Mouse (Mus musculus): ENCODE data around the gene Olfr398.

Olfr398 gene

GRCm38 (mm10) chr11:73990307-73990706, at the start of gene Olfr398:
Gene Olfr398, minus strand, starts transcription at chr11:73990407.
- no peak for DNase-seq

GRCm38 (mm10) chr11:73993115-73993514, 2.9 kb upstream of the Olfr398 start:
- peak; percentile 10 to 41 for DNase-seq

DNA sequence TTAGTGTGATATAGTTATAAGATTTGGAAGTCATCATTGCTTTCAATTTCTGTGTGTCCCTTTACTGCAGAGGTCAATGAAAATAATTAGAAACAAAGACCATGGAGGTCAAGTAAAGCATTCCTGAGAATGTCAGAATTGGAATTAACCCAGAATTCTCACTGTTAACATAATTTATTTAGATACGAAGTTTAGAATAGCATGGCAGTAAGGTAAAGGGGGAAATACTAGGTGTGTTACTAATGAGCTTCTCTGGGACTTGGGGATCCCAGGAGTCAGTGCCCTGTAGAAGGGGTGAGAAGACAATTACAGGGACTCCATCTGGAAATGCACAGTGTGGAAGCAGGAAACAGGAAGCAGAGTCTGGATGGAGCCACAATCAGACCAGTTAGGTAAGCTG, 29.7 kb downstream of the Olfr398 start, which contains the start of gene Olfr397:
TSS of gene Olfr397 (plus strand) at position 301 of the 400 bp plus-strand sequence.
- no peak for DNase-seq

GRCm38 (mm10) chr11:73936377-73936776, 53.8 kb downstream of the Olfr398 start, which contains the start of gene Olfr23:
Gene Olfr23, plus strand, starts transcription at chr11:73936677.
- DNase-seq: no peak
